Mouse (Mus musculus): ENCODE measurements at regions not wholly inside any gene's neighbourhood (a gene's known extent, or its start where the extent isn't known, plus 50 kb on each side); places are given as distances from the start of the nearest gene placed in this dataset.
A peak's percentile ranks its signal among the peaks of the same experiment; 100 is the strongest.
"Not testable (repeated sequence)": the region's sequence is repeated elsewhere in the genome, so short reads cannot be mapped to it uniquely, and the experiment has no call there.

DNA sequence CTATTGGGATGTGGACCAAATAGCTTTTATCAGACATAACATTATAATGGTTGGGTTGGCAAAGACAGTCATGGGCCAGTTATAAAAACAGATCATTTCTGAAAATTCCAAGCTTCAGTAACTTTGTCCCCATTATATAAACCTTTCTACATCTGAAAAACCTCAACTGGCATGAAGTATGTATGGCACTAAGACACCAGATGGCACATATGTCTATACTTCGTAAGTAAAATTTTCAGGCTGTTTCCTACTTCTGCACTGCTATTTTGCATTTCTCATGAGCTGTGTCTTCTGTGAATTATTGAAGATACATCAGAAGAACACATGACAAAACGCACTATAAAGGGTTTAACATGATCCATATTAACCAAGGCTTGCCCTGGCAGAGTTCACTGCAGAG is 428.1 kb downstream of the Pom121l12 start:
- Histone ChIP-seq H3K4me2 (ENCODE audit: low read depth, low read length) (no peak overlapping the region), H3K36me3 (ENCODE audit: control insufficient read depth, insufficient read depth, low read length) (no peaks in the 10 kb centered on the region), H3K4me3 (ENCODE audit: low read depth, low read length) (no peak overlapping the region), H3K4me1 (ENCODE audit: control insufficient read depth, insufficient read depth, low read length) (no peaks in the 10 kb centered on the region), H3K9me3 (ENCODE audit: control insufficient read depth, low read length) (no peaks in the 10 kb centered on the region), H3K27ac (replicated peaks; ENCODE audit: low read depth, low read length) (no peak overlapping the region), H3K9ac (ENCODE audit: low read depth, low read length) (no peak overlapping the region), H3K27me3 (replicated peaks; ENCODE audit: control insufficient read depth, insufficient read depth, low read length) (no peaks in the 10 kb centered on the region)
- WGBS, result 80% methylated on average over 2 of the region's 2 CpGs
- ATAC-seq (ENCODE audit: low read depth), result no peak
- DNase-seq (ENCODE audit: low spot score), result no peak

- ATAC-seq (ENCODE audit: low read depth), result no peak
Observed at GRCm38 (mm10) chr11:15042168-15042567, 443.1 kb downstream of the Pom121l12 start.

GRCm38 (mm10) chr11:15088918-15089645 is 490.0 kb downstream of the Pom121l12 start:
- not testable (repeated sequence) for DNase-seq (ENCODE audit: low spot score); H3K9me3 ChIP-seq (ENCODE audit: control insufficient read depth, low read length); H3K4me3 ChIP-seq (ENCODE audit: low read depth, low read length); ATAC-seq (ENCODE audit: low read depth); H3K9ac ChIP-seq (ENCODE audit: low read depth, low read length); H3K4me2 ChIP-seq (ENCODE audit: low read depth, low read length); H3K27ac ChIP-seq (replicated peaks; ENCODE audit: low read depth, low read length); H3K4me1 ChIP-seq (ENCODE audit: control insufficient read depth, insufficient read depth, low read length); H3K36me3 ChIP-seq (ENCODE audit: control insufficient read depth, insufficient read depth, low read length); H3K27me3 ChIP-seq (replicated peaks; ENCODE audit: control insufficient read depth, insufficient read depth, low read length)
- 84% methylated on average over 4 of the region's 4 CpGs for WGBS

More at GRCm38 (mm10) chr11:15042168-15042567, 443.1 kb downstream of the Pom121l12 start:
- Histone ChIP-seq H3K4me1 (ENCODE audit: control insufficient read depth, insufficient read depth, low read length) (no peaks in the 10 kb centered on the region), H3K27me3 (replicated peaks; ENCODE audit: control insufficient read depth, insufficient read depth, low read length) (no peaks in the 10 kb centered on the region), H3K36me3 (ENCODE audit: control insufficient read depth, insufficient read depth, low read length) (no peaks in the 10 kb centered on the region), H3K27ac (replicated peaks; ENCODE audit: low read depth, low read length) (no peak overlapping the region), H3K9me3 (ENCODE audit: control insufficient read depth, low read length) (no peaks in the 10 kb centered on the region), H3K4me2 (ENCODE audit: low read depth, low read length) (no peak overlapping the region), H3K9ac (ENCODE audit: low read depth, low read length) (no peak overlapping the region), H3K4me3 (ENCODE audit: low read depth, low read length) (no peak overlapping the region)
- 94% methylated on average over 1 of the region's 1 CpGs for WGBS
- no peak for DNase-seq (ENCODE audit: low spot score)

- Histone ChIP-seq H3K9ac (ENCODE audit: low read depth, low read length) (no peak overlapping the region), H3K36me3 (ENCODE audit: control insufficient read depth, insufficient read depth, low read length) (no peaks in the 10 kb centered on the region), H3K9me3 (ENCODE audit: control insufficient read depth, low read length) (no peaks in the 10 kb centered on the region), H3K27me3 (replicated peaks; ENCODE audit: control insufficient read depth, insufficient read depth, low read length) (no peaks in the 10 kb centered on the region), H3K4me1 (ENCODE audit: control insufficient read depth, insufficient read depth, low read length) (no peaks in the 10 kb centered on the region), H3K27ac (replicated peaks; ENCODE audit: low read depth, low read length) (no peak overlapping the region), H3K4me3 (ENCODE audit: low read depth, low read length) (no peak overlapping the region), H3K4me2 (ENCODE audit: low read depth, low read length) (no peak overlapping the region)
- ATAC-seq (ENCODE audit: low read depth), result no peak
- DNase-seq (ENCODE audit: low spot score), result no peak
Observed at GRCm38 (mm10) chr11:15096900-15097299, 497.8 kb downstream of the Pom121l12 start.

GRCm38 (mm10) chr11:15108046-15108445 is 509.0 kb downstream of the Pom121l12 start:
- no peaks in the 10 kb centered on the region for H3K4me1 ChIP-seq (ENCODE audit: control insufficient read depth, insufficient read depth, low read length)
- H3K27me3 ChIP-seq (replicated peaks; ENCODE audit: control insufficient read depth, insufficient read depth, low read length), result no peaks in the 10 kb centered on the region
- no peak overlapping the region for H3K4me3 ChIP-seq (ENCODE audit: low read depth, low read length)
- no peak overlapping the region for H3K4me2 ChIP-seq (ENCODE audit: low read depth, low read length)
- H3K27ac ChIP-seq (replicated peaks; ENCODE audit: low read depth, low read length), result no peak overlapping the region
- H3K9ac ChIP-seq (ENCODE audit: low read depth, low read length), result no peak overlapping the region
- 83% methylated on average over 1 of the region's 1 CpGs for WGBS
- DNase-seq (ENCODE audit: low spot score) (no peak), ATAC-seq (ENCODE audit: low read depth) (no peak)
- no peaks in the 10 kb centered on the region for H3K9me3 ChIP-seq (ENCODE audit: control insufficient read depth, low read length)
- H3K36me3 ChIP-seq (ENCODE audit: control insufficient read depth, insufficient read depth, low read length), result no peaks in the 10 kb centered on the region

DNA sequence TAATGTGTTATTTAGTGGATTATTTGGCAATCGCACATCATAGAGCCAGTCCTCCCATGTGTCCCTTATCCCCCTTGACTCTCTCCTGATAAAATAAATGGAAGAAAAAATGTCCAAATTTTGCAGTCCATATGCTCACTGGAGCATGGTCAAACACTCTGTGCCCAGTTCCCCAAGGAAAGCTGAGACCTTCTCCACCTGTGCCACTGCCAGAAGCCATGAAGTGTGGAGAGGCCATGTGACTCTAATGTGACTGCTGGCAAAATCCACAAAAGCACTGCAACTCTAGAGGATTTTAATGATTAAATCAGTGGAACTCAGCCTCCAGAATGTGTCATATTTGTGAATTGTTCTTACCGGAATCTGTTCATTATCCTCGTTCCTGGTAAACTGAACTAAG is 514.5 kb downstream of the Pom121l12 start:
- no peak for ATAC-seq (ENCODE audit: low read depth)
- Histone ChIP-seq H3K27ac (replicated peaks; ENCODE audit: low read depth, low read length) (no peak overlapping the region), H3K9me3 (ENCODE audit: control insufficient read depth, low read length) (no peaks in the 10 kb centered on the region), H3K4me1 (ENCODE audit: control insufficient read depth, insufficient read depth, low read length) (no peaks in the 10 kb centered on the region), H3K4me2 (ENCODE audit: low read depth, low read length) (no peak overlapping the region), H3K27me3 (replicated peaks; ENCODE audit: control insufficient read depth, insufficient read depth, low read length) (no peaks in the 10 kb centered on the region), H3K9ac (ENCODE audit: low read depth, low read length) (no peak overlapping the region), H3K36me3 (ENCODE audit: control insufficient read depth, insufficient read depth, low read length) (no peaks in the 10 kb centered on the region), H3K4me3 (ENCODE audit: low read depth, low read length) (no peak overlapping the region)
- peak; percentile 1 for DNase-seq (ENCODE audit: low spot score)
- WGBS, result 80% methylated on average over 3 of the region's 3 CpGs

GRCm38 (mm10) chr11:15125812-15126211 is 526.7 kb downstream of the Pom121l12 start:
- H3K27ac ChIP-seq (replicated peaks; ENCODE audit: low read depth, low read length), result no peak overlapping the region
- DNase-seq (ENCODE audit: low spot score) (no peak), ATAC-seq (ENCODE audit: low read depth) (no peak)
- H3K27me3 ChIP-seq (replicated peaks; ENCODE audit: control insufficient read depth, insufficient read depth, low read length), result no peaks in the 10 kb centered on the region
- no peaks in the 10 kb centered on the region for H3K4me1 ChIP-seq (ENCODE audit: control insufficient read depth, insufficient read depth, low read length)
- no peak overlapping the region for H3K4me3 ChIP-seq (ENCODE audit: low read depth, low read length)
- H3K9ac ChIP-seq (ENCODE audit: low read depth, low read length), result no peak overlapping the region
- H3K4me2 ChIP-seq (ENCODE audit: low read depth, low read length), result no peak overlapping the region
- no peaks in the 10 kb centered on the region for H3K9me3 ChIP-seq (ENCODE audit: control insufficient read depth, low read length)
- WGBS, result 67% methylated on average over 2 of the region's 2 CpGs
- no peaks in the 10 kb centered on the region for H3K36me3 ChIP-seq (ENCODE audit: control insufficient read depth, insufficient read depth, low read length)

All from embryonic facial prominence, embryonic 14.5 days (tissue).